Mouse (Mus musculus) cerebellum, postnatal 4 days (tissue): ENCODE measurements at regions not wholly inside any gene's neighbourhood (a gene's known extent, or its start where the extent isn't known, plus 50 kb on each side); places are given as distances from the start of the nearest gene placed in this dataset.
A peak's percentile ranks its signal among the peaks of the same experiment; 100 is the strongest.

ENCODE experiments used
- DNase-seq, 2 experiments: peaks; one replicate each; pipeline ENCODE4 v3.0.0; 2022; ENCODE audit warnings: low spot score in 2 of 2, mixed read lengths in 1 of 2

GRCm38 (mm10) chr16:7649771-7650170 is 775.2 kb downstream of the Tmem114 start:
- DNase-seq = no peak

GRCm38 (mm10) chr16:7647275-7647926 is 777.5 kb downstream of the Tmem114 start:
- no peak for DNase-seq

GRCm38 (mm10) chr16:7644363-7644762 is 780.6 kb downstream of the Tmem114 start:
- DNase-seq = no peak

- DNase-seq = no peak
Measured at GRCm38 (mm10) chr16:7638955-7639755, 785.8 kb downstream of the Tmem114 start.

- DNase-seq = no peak
Measured at GRCm38 (mm10) chr16:7637993-7638392, 786.9 kb downstream of the Tmem114 start.

GRCm38 (mm10) chr16:7637121-7637700 is 787.7 kb downstream of the Tmem114 start:
- no peak for DNase-seq

- DNase-seq = no peak
Measured at GRCm38 (mm10) chr16:7636326-7636725, 788.6 kb downstream of the Tmem114 start.

GRCm38 (mm10) chr16:7632474-7632873 is 792.5 kb downstream of the Tmem114 start:
- no peak for DNase-seq

- DNase-seq = no peak
Measured at GRCm38 (mm10) chr16:7628351-7628750, 796.6 kb downstream of the Tmem114 start.

- peak in 1 of 2 experiments; percentile 6 for DNase-seq
Measured at GRCm38 (mm10) chr16:7606602-7607001, 818.3 kb downstream of the Tmem114 start.

- peak in 1 of 2 experiments; percentile 10 for DNase-seq
Measured at GRCm38 (mm10) chr16:7602428-7602827, 822.5 kb downstream of the Tmem114 start.

- no peak for DNase-seq
Measured at GRCm38 (mm10) chr16:7574879-7575278, 850.1 kb downstream of the Tmem114 start.

GRCm38 (mm10) chr16:7560841-7561240 is 864.1 kb downstream of the Tmem114 start:
- no peak for DNase-seq

GRCm38 (mm10) chr16:7559177-7559576 is 865.8 kb downstream of the Tmem114 start:
- no peak for DNase-seq

GRCm38 (mm10) chr16:7558637-7559036 is 866.3 kb downstream of the Tmem114 start:
- DNase-seq = no peak

GRCm38 (mm10) chr16:7555911-7556310 is 869.0 kb downstream of the Tmem114 start:
- no peak for DNase-seq

GRCm38 (mm10) chr16:7549568-7549967 is 875.4 kb downstream of the Tmem114 start:
- DNase-seq = peak in 1 of 2 experiments; percentile 6

- DNase-seq = no peak
Measured at GRCm38 (mm10) chr16:7544067-7544466, 880.9 kb downstream of the Tmem114 start.

- DNase-seq = no peak
Measured at GRCm38 (mm10) chr16:7529811-7530210, 895.1 kb downstream of the Tmem114 start.

GRCm38 (mm10) chr16:7528963-7529362 is 896.0 kb downstream of the Tmem114 start:
- DNase-seq = no peak

- no peak for DNase-seq
Measured at GRCm38 (mm10) chr16:7527923-7528776, 896.8 kb downstream of the Tmem114 start.

- no peak for DNase-seq
Measured at GRCm38 (mm10) chr16:7518711-7519110, 906.2 kb downstream of the Tmem114 start.
